Mouse (Mus musculus): Measurements from ENCODE around the gene Gramd2.
A peak's percentile ranks its signal among the peaks of the same experiment; 100 is the strongest.

The Gramd2 gene

DNA sequence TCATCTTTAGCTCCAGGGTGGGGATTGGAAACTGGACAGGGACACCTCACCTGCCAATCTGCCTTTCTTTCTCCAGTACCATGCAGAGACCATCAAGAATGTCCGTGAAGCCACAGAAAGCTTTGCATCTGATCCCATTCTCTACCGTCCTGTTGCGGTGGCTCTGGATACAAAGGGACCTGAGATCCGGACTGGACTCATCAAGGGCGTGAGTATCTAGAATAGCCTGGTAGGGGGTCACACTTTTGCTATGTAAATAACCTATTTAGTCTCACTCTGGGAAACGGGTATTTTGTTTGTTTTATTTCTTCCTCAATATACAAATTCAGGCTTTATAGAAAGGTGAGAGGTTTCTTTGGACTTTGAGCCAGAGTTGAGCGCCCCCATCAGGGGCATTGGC, 11.5 kb upstream of the Gramd2 start:
- DNase-seq = peak; percentile 55

DNA sequence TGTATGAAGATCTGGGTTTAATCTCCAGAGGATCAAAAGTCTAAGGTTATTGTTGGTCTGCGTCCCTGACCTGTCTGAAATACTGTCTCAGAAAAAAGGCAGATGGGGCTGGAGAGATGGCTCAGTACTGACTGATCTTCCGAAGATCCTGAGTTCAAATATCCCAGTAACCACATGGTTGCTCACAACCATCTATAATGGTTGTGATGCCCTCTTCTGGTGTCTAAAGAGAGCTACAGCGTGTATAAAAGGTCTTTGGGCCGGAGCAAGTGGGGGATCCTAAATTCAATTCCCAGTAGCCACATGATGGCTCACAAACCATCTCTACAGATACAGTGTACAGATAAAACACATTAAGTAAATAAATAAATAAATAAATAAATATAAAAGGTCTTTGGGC, 10.8 kb upstream of the Gramd2 start:
- peak; percentile 50 for DNase-seq

DNA sequence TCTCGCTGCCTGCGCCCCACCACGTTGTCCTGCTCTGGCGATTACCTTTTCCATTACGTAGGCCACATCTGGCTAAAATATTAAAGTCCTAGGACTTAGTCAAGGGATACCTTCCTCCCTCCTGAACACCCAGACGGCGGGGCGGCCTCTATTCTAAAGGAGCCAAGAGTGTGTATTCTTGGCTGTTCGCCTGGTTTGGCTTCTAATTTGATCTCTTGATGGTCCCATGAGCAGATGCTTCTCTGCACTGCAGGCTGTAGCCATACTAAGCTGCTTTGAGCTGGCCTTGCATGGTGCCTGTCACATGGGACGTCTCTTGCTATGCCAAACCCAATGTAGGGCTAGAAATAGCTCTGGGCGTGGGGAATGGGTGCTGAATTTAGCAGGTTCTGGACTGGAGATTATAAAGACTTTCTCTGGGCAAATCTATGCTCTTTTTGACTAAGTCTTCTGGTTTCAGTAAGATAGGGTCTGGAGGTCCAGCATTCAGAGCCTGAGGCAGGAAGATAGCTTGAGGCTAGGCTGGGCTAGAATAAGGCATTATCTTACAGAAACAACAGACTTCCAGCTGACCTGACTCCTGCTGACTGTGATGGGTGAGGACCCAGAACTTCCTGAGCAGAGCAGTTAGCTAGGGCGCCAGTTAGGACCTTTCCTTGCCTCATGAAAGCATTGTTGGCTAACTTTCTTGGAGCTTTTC, 7.6 kb upstream of the Gramd2 start:
- DNase-seq = peak; percentile 98

DNA sequence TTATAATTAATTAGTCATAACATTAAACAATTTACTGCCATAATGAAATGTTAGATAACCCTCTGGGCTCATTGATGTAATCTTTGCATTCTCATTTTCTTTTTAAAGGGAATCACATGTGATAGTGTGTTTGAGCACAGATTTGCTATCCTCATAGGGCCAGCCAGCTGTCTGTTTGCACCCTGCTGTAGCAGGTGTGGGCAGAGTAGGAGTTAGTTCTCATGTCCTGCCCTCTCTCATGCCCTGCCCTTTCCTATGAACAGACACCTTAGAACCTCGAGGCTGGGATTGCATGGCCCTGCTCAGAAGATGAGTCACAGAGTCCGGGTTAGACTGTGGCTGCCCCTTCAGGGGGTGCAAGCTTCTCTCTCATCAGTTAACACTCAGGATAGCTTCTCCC, 6.5 kb upstream of the Gramd2 start:
- DNase-seq = no peak

- DNase-seq = peak; percentile 96
Measured at GRCm38 (mm10) chr9:59675598-59675997, 4.3 kb upstream of the Gramd2 start.

DNA sequence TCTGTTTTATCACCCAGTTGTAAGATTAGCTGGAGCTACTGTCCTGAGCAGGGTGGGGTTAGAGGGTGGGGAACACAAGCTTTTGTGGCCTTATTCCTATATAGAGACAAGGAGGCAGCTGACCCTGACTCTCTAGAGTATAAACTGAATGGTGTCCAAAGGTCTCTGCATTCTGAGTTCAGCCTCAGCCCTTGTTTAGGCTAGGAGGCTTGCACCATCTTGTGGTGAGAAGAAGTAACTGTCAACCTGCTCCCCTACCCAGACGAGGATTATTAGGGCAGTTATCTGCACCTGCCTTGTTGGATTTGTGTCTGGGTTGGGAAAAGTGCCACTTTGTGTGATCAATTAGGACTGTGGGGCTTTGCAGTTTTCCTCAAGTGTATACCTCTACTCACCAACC, 1.6 kb upstream of the Gramd2 start:
- DNase-seq = peak; percentile 94

DNA sequence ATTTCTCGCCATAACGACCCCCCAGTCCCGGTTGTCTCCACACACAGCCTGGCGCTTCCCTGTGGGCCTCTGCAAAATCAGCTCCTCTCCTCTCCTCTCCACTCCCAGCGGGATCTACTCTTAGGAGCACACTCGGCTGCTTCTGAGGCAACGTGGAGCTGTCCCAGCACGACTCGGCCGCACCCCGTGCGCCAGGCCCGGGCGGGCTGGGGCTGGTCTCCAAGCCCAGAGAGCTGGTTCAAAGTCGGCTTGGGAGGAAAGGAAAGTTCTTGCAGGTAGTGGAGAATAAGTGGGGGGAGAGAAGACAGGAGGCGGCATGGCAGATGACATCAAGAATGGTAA, 561 bp downstream of the Gramd2 start:
- no peak for DNase-seq

DNA sequence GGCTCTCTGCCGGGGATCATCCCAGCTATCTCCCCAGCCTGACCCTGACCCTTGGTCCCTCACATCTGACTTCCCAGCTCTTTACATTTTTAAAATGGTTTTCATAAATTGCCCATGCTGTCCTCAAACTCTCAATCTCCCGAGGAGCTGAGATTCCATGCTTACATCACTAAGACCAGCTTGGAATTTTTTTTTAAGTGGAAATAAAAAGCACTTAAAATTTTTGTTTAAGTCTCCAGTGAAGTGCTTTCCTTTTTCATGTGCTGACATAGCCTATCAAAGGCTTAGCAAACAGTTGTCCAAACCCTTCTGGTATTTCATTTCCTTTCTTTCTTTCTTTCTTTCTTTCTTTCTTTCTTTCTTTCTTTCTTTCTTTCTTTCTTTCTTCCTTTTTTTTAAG, 4.1 kb downstream of the Gramd2 start:
- DNase-seq = no peak

DNA sequence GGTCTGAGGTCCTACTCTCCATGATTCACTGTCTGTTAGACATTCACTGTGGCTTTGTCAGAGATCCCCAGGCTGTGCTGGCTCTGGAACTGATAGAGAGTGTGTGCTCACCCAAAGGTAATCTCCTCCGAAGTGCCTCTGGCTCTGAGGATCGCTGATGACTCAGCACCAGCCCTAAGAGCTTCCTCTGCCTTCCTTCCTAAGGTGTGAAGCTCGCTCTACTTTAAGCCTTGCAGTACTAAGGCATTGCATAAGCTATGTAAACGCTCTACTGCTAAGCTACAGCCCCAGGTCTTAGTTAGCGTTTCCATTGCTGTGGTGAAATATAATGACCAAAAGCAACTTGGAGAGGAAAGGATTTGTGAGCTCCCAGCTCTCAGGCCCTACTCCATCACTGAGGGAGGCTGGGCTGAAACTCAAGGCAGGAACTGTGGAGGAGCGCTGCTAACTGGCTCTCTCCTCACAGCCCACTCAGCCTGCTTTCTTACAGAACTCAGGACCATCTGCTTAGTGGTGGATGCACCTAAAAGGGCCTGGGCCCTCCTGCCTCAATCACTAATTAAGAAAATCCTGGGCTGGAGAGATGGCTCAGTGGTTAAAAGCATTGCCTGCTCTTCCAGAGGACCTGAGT, 7.6 kb downstream of the Gramd2 start:
- no peak for DNase-seq

- DNase-seq = peak; percentile 98
Measured at GRCm38 (mm10) chr9:59691635-59692094, 11.7 kb downstream of the Gramd2 start.

DNA sequence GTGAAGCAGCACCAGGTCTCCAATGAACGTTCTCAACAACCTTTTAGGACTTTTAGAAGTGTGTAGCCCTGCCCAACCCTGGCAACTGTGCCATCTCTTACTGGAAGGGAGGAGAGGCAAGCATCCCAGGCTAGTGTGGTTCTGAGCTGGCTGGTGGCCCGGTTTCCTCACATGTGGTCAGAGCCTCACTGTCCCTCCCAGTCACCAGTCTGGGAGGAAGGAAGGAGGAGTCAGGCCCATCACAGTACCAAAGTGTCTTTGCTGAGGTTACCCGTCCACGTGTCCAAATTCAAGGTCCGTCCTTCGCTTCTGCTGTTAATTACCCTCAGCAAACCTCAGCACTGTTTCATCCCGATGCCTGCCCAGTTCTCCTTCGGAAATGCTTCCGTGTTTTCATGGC, 12.2 kb downstream of the Gramd2 start:
- no peak for DNase-seq

- no peak for DNase-seq
Measured at GRCm38 (mm10) chr9:59694571-59695450, 14.9 kb downstream of the Gramd2 start.

DNA sequence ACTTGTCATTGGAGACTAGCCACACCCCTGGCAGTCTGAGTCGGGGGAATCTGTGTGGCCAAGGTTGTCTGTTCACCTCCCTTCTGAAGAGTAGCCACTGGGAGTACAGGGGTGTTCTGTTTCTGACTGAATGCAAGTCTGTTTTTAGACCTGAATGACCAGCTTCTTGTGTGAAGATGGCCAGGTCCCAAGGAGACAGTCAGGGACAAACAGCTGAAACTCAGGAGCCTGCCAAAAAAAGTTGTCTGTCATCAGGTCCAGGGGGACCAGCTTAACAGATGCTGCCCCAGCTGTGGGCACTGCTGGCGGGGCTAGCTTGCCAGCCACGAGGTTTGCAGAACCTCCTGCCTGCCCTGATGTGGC, 15.5 kb downstream of the Gramd2 start:
- no peak for DNase-seq

DNA sequence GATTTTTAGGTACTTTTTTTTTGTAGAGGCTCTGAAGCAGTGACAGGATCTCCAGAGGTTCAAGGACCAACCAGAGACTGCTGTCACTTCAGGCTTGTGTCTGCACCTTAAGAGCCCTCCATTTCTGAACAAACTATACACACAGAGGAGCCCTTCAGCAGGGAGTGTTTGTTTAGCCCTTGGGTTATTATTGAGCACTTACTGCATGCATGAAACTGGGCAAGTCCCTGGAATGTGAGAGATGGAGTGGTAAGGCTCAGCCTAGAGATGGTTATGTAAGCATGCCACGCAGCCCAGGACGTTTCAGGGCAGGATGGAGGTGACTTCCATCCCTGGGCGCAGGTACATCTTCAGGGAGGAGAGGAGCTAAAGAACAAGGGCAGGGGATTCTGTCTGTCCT, 16.4 kb downstream of the Gramd2 start:
- no peak for DNase-seq

DNA sequence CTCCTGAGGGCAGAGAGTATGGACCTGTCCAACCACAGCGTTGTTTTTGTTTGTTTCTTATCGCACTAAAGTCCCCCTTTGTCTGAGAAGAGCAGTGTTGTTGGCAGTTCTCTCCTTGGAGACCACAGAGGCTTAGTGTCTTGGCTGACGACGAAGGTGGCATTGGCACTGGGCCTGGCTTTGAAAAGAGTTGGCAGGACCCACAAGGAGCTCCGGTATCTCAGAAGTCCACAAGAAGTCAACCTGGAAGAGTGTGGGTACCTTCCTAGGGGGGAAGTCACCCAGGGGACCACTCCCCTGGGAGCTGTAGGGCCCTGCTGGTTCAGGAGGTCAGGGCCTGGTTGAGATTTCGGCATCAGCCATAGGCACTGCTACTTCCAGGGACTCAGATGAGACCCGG, 21.1 kb downstream of the Gramd2 start:
- DNase-seq = no peak

GRCm38 (mm10) chr9:59703099-59703498, 23.2 kb downstream of the Gramd2 start:
- no peak for DNase-seq

- no peak for DNase-seq
Measured at GRCm38 (mm10) chr9:59706850-59707825, 27.2 kb downstream of the Gramd2 start.

DNA sequence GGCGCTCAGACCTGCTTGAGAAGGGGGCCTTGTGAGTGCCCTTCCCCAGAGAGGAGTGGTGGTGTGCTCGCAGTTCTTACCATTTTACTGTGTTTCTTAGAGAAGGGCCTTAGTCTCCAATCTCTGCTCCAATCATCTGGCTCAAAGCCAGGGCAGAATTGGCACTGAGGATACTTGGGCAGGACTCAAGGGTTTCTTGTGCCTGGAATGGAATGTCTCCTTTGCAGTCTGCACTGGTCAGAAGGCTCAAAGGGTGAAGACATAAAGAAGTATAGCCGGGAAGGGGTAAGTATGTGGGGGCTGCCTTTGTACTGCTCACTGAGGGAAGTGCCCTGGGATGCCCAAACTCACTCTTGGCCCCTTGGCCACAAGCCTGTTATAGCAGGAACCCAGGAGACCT, 29.3 kb downstream of the Gramd2 start:
- DNase-seq = no peak

DNA sequence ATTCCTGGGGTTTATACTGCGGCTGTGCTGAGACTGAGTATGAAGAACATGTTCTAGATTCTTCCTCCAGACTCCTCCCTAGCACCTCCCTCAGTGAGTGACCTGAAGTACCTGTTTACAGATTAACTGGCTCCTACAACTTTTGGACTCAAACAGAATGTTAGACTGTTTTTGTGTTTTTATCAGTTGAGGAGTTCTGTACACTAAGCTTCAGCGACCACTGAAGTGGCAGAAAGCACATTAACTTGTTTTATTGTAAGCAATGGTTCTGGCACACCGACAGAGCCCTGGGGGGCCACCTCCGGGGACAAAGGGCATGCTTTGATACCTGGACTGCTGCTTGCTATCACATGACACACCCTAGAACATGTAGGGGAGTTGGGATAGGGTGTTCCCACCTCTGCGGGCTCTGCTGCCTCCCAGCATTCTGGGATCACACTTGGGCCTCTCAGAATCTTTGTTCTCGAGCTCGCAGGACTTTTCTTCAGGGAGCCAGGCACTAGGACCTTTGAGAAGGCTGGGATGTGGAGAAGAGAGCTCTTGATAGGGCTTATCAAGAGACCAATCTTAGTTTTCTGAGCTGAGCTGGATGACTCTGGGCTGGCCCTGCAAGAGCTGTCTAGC, 36.4 kb downstream of the Gramd2 start:
- DNase-seq = no peak

DNA sequence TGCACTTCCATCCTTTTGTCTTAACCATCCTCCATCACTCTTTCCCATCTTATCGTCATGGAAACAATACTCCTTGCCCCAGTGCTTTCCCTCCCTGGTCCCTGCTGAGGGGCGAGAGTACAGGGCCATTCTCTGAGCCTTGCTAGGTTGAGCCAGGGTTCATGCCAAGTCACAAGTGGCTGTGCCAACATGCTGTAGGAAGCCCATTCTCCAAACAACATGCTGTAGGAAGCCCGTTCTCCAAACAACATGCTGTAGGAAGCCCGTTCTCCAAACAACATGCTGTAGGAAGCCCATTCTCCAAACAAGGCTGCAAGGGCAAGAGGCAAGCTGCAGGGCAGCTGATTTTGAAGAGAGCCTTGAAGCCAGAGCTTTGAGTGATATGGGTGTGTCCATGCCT, 38.3 kb downstream of the Gramd2 start:
- no peak for DNase-seq

DNA sequence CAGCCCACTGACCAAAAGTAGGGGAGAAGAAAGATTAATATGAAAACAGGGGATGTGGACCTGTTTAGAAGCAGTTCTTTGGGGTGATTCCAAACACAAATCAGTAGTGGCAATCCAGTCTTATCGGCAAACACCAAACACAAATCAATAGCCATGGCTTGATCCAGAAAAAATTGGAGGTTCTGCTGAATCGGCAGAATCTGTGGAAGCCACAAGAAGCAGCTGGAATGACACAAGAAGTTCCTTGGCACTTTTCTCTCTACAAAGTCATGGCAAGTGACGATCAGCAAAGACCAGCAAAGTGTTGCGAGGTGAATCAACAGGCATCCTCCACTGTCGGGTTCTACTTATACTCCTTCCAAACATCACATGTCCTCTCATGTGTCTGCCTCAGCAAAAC, 41.2 kb downstream of the Gramd2 start:
- no peak for DNase-seq

DNA sequence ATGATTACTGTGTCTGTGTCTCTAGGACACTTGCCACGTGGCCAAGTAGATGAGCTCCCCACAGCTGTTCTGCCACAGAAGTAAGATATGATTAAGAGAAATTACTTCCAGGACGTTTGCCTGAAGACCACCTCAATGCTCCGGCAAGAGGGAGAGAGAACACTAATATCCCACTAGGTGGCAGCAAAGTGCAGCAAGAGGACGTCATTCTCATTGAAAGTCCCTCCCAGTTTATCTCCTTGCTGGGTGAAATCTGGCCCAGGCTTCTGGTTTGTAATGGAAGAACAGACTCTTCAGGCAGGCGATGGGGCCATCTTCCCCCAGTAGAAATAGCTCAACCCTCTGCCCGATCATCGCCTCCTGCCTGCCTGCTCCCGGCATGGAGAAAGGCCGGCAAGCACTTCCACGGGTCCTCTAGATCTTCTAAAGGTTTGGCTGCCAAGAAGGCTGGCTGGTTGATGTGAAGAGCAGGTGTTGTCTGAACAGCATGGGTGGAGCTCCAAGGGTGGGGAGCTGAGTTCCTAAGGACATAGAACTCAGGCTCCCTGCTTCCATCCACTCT, 43.2 kb downstream of the Gramd2 start:
- peak; percentile 96 for DNase-seq

All from heart, adult 11 months (tissue).